Mouse (Mus musculus) liver, postnatal 0 days (tissue): ENCODE data around the gene Actl6a. TPM values are rescaled to one million over a fixed set of nuclear protein-coding genes. Genes with fewer than 3 reads are reported as not detected.

Experiments used
- ATAC-seq: fragments of 200-750 bp; cut with Nextera tagmentation; 2 replicates; pipeline ENCODE4 v1.8.0; 2017; ENCODE audit warnings: mild to moderate bottlenecking, moderate library complexity
- DNase-seq: peaks from one replicate; pipeline ENCODE4 v3.0.0-alpha.2; 2016
- H3K27ac ChIP-seq: fragments of 300-500 bp; sonication (generic); 2 replicates; pipeline ENCODE4 v1.5.1; 2014; ENCODE audit warnings: antibody characterized with exemption, moderate library complexity, mild to moderate bottlenecking, low read depth
- H3K27me3 ChIP-seq: fragments of 300-500 bp; sonication (generic); 2 replicates; pipeline ENCODE4 v1.6.1; 2014; ENCODE audit warnings: low read length, control low read depth, mixed read lengths; ENCODE audit not compliant: insufficient read depth
- H3K36me3 ChIP-seq: fragments of 300-500 bp; sonication (generic); replicated peaks from 2 replicates; pipeline ENCODE4 v1.6.1; 2014; ENCODE audit warnings: mild to moderate bottlenecking, control low read depth, low read length, moderate library complexity, mixed read lengths; ENCODE audit not compliant: insufficient read depth
- H3K4me1 ChIP-seq: fragments of 300-500 bp; sonication (generic); 2 replicates; pipeline ENCODE4 v1.6.1; 2014; ENCODE audit warnings: antibody characterized with exemption, mild to moderate bottlenecking, control low read depth; ENCODE audit not compliant: insufficient read depth
- H3K4me2 ChIP-seq: fragments of 300-500 bp; sonication (generic); 2 replicates; pipeline ENCODE4 v1.6.1; 2014; ENCODE audit warnings: low read depth, mild to moderate bottlenecking, low read length, moderate library complexity, mixed read lengths
- H3K4me3 ChIP-seq: fragments of 300-500 bp; sonication (generic); 2 replicates; pipeline ENCODE4 v1.5.1; 2014; ENCODE audit warnings: low read depth, low read length
- H3K9ac ChIP-seq: fragments of 300-500 bp; sonication (generic); replicated peaks from 2 replicates; pipeline ENCODE4 v1.6.1; 2014; ENCODE audit warnings: mild to moderate bottlenecking, moderate library complexity
- H3K9me3 ChIP-seq: fragments of 300-500 bp; sonication (generic); 2 replicates; pipeline ENCODE4 v1.6.1; 2016; ENCODE audit warnings: mild to moderate bottlenecking, control low read depth, low read length, mixed read lengths
- CTCF ChIP-seq: sonication (generic); IDR thresholded peaks from 2 replicates; pipeline ENCODE4 v1.5.1; 2016; ENCODE audit warnings: antibody characterized with exemption, low read depth
- EP300 ChIP-seq: IDR thresholded peaks from 2 replicates; pipeline ENCODE4 v1.6.1; 2016; ENCODE audit warnings: antibody characterized with exemption, low read depth, mild to moderate bottlenecking
- WGBS: fragments of 180-500 bp; shearing (Covaris S2); extraction: QIAGEN DNeasy Blood & Tissue Kit; methylation state at CpG from one replicate; pipeline ENCODE4 v1.1.7; 2014; ENCODE audit not compliant: insufficient replicate concordance; 5-methylcytosine and 5-hydroxymethylcytosine counted together
- polyA plus RNA-seq: library from polyadenylated mRNA; unstranded; fragments of >200 nt; fragmentation: Nextera tagmentation; extraction: Ambion mirVana; gene quantifications from 2 replicates; pipeline ENCODE4 v1.2.1, GENCODE M21; 2015

Gene Actl6a
- polyA plus RNA-seq, 1 experiment from 2014 or later = 40.0 TPM

- no peak for TF ChIP-seq EP300
- TF ChIP-seq CTCF = no peak
- H3K36me3 ChIP-seq = no peaks in the 10 kb centered on the region
- no peak overlapping the region for H3K27ac ChIP-seq
- no peaks in the 10 kb centered on the region for H3K27me3 ChIP-seq
- no peak overlapping the region for H3K4me2 ChIP-seq
- H3K4me3 ChIP-seq = no peak overlapping the region
- H3K9me3 ChIP-seq = no peaks in the 10 kb centered on the region
- WGBS = 77% methylated on average over 6 of the region's 6 CpGs
- no peak for DNase-seq
- ATAC-seq = no peak
- H3K9ac ChIP-seq = no peak overlapping the region
- no peaks in the 10 kb centered on the region for H3K4me1 ChIP-seq
These were observed 29.7 kb upstream of the Actl6a start for GRCm38 (mm10) chr3:32676393-32676792.

- Histone ChIP-seq H3K36me3 (no peaks in the 10 kb centered on the region), H3K9ac (no peak overlapping the region), H3K27me3 (no peaks in the 10 kb centered on the region), H3K4me3 (no peak overlapping the region), H3K4me2 (no peak overlapping the region), H3K27ac (no peak overlapping the region), H3K4me1 (no peaks in the 10 kb centered on the region), H3K9me3 (no peaks in the 10 kb centered on the region)
- TF ChIP-seq EP300 (no peak), CTCF (no peak)
- DNase-seq = no peak
- WGBS = 59% methylated on average over 11 of the region's 12 CpGs
- ATAC-seq = no peak
These were observed 23.1 kb upstream of the Actl6a start for GRCm38 (mm10) chr3:32682910-32683531.

GRCm38 (mm10) chr3:32684631-32685030, 21.5 kb upstream of the Actl6a start:
- TF ChIP-seq CTCF (no peak), EP300 (no peak)
- WGBS = 79% methylated on average over 3 of the region's 3 CpGs
- H3K9ac ChIP-seq = no peak overlapping the region

GRCm38 (mm10) chr3:32686537-32686936, 19.6 kb upstream of the Actl6a start:
- Histone ChIP-seq H3K9ac (no peak overlapping the region), H3K4me2 (no peak overlapping the region), H3K36me3 (no peaks in the 10 kb centered on the region), H3K4me3 (no peak overlapping the region), H3K27me3 (no peaks in the 10 kb centered on the region), H3K9me3 (no peaks in the 10 kb centered on the region), H3K27ac (no peak overlapping the region), H3K4me1 (no peaks in the 10 kb centered on the region)
- DNase-seq (no peak), ATAC-seq (no peak)
- no peak for TF ChIP-seq EP300
- TF ChIP-seq CTCF = no peak
- 44% methylated on average over 1 of the region's 1 CpGs for WGBS

More at GRCm38 (mm10) chr3:32684631-32685030, 21.5 kb upstream of the Actl6a start:
- Histone ChIP-seq H3K27ac (no peak overlapping the region), H3K4me3 (no peak overlapping the region), H3K4me1 (no peaks in the 10 kb centered on the region), H3K27me3 (no peaks in the 10 kb centered on the region), H3K4me2 (no peak overlapping the region), H3K36me3 (no peaks in the 10 kb centered on the region), H3K9me3 (no peaks in the 10 kb centered on the region)
- no peak for DNase-seq
- ATAC-seq = no peak

- no peak overlapping the region for H3K27ac ChIP-seq
- WGBS = 52% methylated on average over 4 of the region's 4 CpGs
- DNase-seq = no peak
- H3K4me2 ChIP-seq = no peak overlapping the region
- no peak overlapping the region for H3K9ac ChIP-seq
- H3K4me1 ChIP-seq = no peaks in the 10 kb centered on the region
- H3K27me3 ChIP-seq = no peaks in the 10 kb centered on the region
- no peak overlapping the region for H3K4me3 ChIP-seq
- 0 out of 2 replicates have a peak, but pooled peaks have one; percentile 11 for TF ChIP-seq CTCF
- TF ChIP-seq EP300 = no peak
- H3K9me3 ChIP-seq = no peaks in the 10 kb centered on the region
- no peak for ATAC-seq
- no peaks in the 10 kb centered on the region for H3K36me3 ChIP-seq
These were observed 18.9 kb upstream of the Actl6a start for GRCm38 (mm10) chr3:32687156-32687555.

GRCm38 (mm10) chr3:32689567-32689999, 16.5 kb upstream of the Actl6a start:
- no peaks in the 10 kb centered on the region for H3K36me3 ChIP-seq
- WGBS = 35% methylated on average over 9 of the region's 9 CpGs

More at GRCm38 (mm10) chr3:32689567-32689999, 16.5 kb upstream of the Actl6a start:
- Histone ChIP-seq H3K4me1 (no peaks in the 10 kb centered on the region), H3K4me2 (no peak overlapping the region), H3K4me3 (no peak overlapping the region), H3K27me3 (no peaks in the 10 kb centered on the region), H3K9ac (no peak overlapping the region), H3K9me3 (no peaks in the 10 kb centered on the region), H3K27ac (no peak overlapping the region)
- TF ChIP-seq CTCF = no peak
- TF ChIP-seq EP300 = peak; percentile 82
- DNase-seq = no peak
- ATAC-seq = peak; percentile 75
